Mouse (Mus musculus): Measurements from ENCODE around the gene Kcnmb4.

Gene Kcnmb4

GRCm38 (mm10) chr10:116397973-116398372, 75.7 kb downstream of the Kcnmb4 start:
- DNase-seq (ENCODE audit: low spot score), result no peak

GRCm38 (mm10) chr10:116397573-116397972, 76.1 kb downstream of the Kcnmb4 start:
- peak; percentile 22 for DNase-seq (ENCODE audit: low spot score)

GRCm38 (mm10) chr10:116396966-116397365, 76.7 kb downstream of the Kcnmb4 start:
- DNase-seq (ENCODE audit: low spot score), result no peak

GRCm38 (mm10) chr10:116396279-116396678, 77.4 kb downstream of the Kcnmb4 start:
- DNase-seq (ENCODE audit: low spot score), result peak; percentile 34

GRCm38 (mm10) chr10:116394585-116394984, 79.1 kb downstream of the Kcnmb4 start:
- DNase-seq (ENCODE audit: low spot score), result no peak

- DNase-seq (ENCODE audit: low spot score), result no peak
Measured at GRCm38 (mm10) chr10:116393790-116394475, 79.7 kb downstream of the Kcnmb4 start.

- DNase-seq (ENCODE audit: low spot score), result no peak
Measured at GRCm38 (mm10) chr10:116388840-116389239, 84.8 kb downstream of the Kcnmb4 start.

- DNase-seq (ENCODE audit: low spot score), result no peak
Measured at GRCm38 (mm10) chr10:116386391-116386885, 87.2 kb downstream of the Kcnmb4 start.

GRCm38 (mm10) chr10:116384401-116384800, 89.3 kb downstream of the Kcnmb4 start:
- DNase-seq (ENCODE audit: low spot score), result no peak

- DNase-seq (ENCODE audit: low spot score), result no peak
Measured at GRCm38 (mm10) chr10:116382826-116383685, 90.6 kb downstream of the Kcnmb4 start.

GRCm38 (mm10) chr10:116376853-116377252, 96.8 kb downstream of the Kcnmb4 start:
- DNase-seq (ENCODE audit: low spot score), result no peak

- no peak for DNase-seq (ENCODE audit: low spot score)
Measured at GRCm38 (mm10) chr10:116374111-116374510, 99.6 kb downstream of the Kcnmb4 start.

- no peak for DNase-seq (ENCODE audit: low spot score)
Measured at GRCm38 (mm10) chr10:116370991-116371725, 102.5 kb downstream of the Kcnmb4 start.

All from T-cell, adult 2 months (primary cell).